Mouse (Mus musculus): Measurements from ENCODE around the gene Catsper3. TPM values are rescaled to one million over a fixed set of nuclear protein-coding genes. Genes with fewer than 3 reads are reported as not detected.

Catsper3 gene
- polyA plus RNA-seq, 1 experiment from 2014 or later: not detected

- no peaks in the 10 kb centered on the region for H3K9me3 ChIP-seq (ENCODE audit: control insufficient read depth, low read length)
- no peak overlapping the region for H3K4me3 ChIP-seq (replicated peaks; ENCODE audit: low read length)
- H3K27ac ChIP-seq (ENCODE audit: low read length): no peak overlapping the region
- no peaks in the 10 kb centered on the region for H3K36me3 ChIP-seq (ENCODE audit: control insufficient read depth, insufficient read depth)
- H3K9ac ChIP-seq (replicated peaks; ENCODE audit: low read depth, low read length): no peak overlapping the region
- H3K27me3 ChIP-seq (replicated peaks; ENCODE audit: control insufficient read depth, insufficient read depth, low read length): peaks cover 66% of the 10 kb centered on the region
- H3K4me2 ChIP-seq (ENCODE audit: low read length): no peak overlapping the region
- ATAC-seq: no peak; the same call in 1 of the 2 replicates
- peaks cover 18% of the 10 kb centered on the region for H3K4me1 ChIP-seq (replicated peaks; ENCODE audit: control insufficient read depth, insufficient read depth, low read length)
- under 1% methylated on average over 48 of the region's 48 CpGs for WGBS
Measured at GRCm38 (mm10) chr13:55830081-55830832, 45.9 kb downstream of the Catsper3 start.

GRCm38 (mm10) chr13:55830833-55831721 lies 46.7 kb downstream of the Catsper3 start:
- 0% methylated on average over 61 of the region's 82 CpGs for WGBS
- H3K27ac ChIP-seq (ENCODE audit: low read length): no peak overlapping the region
- H3K4me1 ChIP-seq (replicated peaks; ENCODE audit: control insufficient read depth, insufficient read depth, low read length): peaks cover 20% of the 10 kb centered on the region
- H3K9ac ChIP-seq (replicated peaks; ENCODE audit: low read depth, low read length): no peak overlapping the region
- no peak overlapping the region for H3K4me2 ChIP-seq (ENCODE audit: low read length)
- H3K36me3 ChIP-seq (ENCODE audit: control insufficient read depth, insufficient read depth): no peaks in the 10 kb centered on the region
- ATAC-seq: no peak
- peaks cover 64% of the 10 kb centered on the region for H3K27me3 ChIP-seq (replicated peaks; ENCODE audit: control insufficient read depth, insufficient read depth, low read length)
- no peaks in the 10 kb centered on the region for H3K9me3 ChIP-seq (ENCODE audit: control insufficient read depth, low read length)
- peak overlapping the region; percentile 13; the same call in 1 of the 2 replicates for H3K4me3 ChIP-seq (replicated peaks; ENCODE audit: low read length)

DNA sequence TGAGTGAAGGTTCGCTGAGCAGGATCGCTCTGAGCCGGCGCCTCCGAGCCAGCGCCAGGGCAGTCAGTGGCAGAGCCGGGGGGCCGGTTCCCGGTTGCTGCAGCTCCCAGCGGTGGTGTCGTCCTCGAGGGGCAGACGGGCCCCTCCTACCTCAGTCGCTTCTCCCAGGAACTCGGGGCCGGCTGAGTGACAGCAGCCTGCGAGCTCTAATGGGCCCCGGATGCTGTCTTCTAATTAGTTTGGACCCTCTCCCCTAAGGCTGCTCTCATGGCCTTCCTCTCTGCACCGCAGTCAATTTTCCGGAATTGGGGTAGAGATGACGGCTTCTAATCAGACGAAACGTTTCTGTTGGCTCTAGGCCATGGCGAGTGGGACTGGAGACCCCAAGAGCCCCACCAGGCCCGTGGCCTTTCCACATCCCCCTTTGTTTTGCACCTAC lies 47.4 kb downstream of the Catsper3 start:
- Histone ChIP-seq H3K27ac (ENCODE audit: low read length) (no peak overlapping the region), H3K36me3 (ENCODE audit: control insufficient read depth, insufficient read depth) (no peaks in the 10 kb centered on the region), H3K4me2 (ENCODE audit: low read length) (no peak overlapping the region), H3K9me3 (ENCODE audit: control insufficient read depth, low read length) (no peaks in the 10 kb centered on the region), H3K4me1 (replicated peaks; ENCODE audit: control insufficient read depth, insufficient read depth, low read length) (peaks cover 19% of the 10 kb centered on the region), H3K9ac (replicated peaks; ENCODE audit: low read depth, low read length) (no peak overlapping the region), H3K27me3 (replicated peaks; ENCODE audit: control insufficient read depth, insufficient read depth, low read length) (peaks cover 68% of the 10 kb centered on the region), H3K4me3 (replicated peaks; ENCODE audit: low read length) (no peak overlapping the region)
- no peak for ATAC-seq
- under 1% methylated on average over 25 of the region's 25 CpGs for whole genome bisulfite sequencing

GRCm38 (mm10) chr13:55832602-55833001 lies 48.2 kb downstream of the Catsper3 start:
- H3K27me3 ChIP-seq (replicated peaks; ENCODE audit: control insufficient read depth, insufficient read depth, low read length): peaks cover 75% of the 10 kb centered on the region

DNA sequence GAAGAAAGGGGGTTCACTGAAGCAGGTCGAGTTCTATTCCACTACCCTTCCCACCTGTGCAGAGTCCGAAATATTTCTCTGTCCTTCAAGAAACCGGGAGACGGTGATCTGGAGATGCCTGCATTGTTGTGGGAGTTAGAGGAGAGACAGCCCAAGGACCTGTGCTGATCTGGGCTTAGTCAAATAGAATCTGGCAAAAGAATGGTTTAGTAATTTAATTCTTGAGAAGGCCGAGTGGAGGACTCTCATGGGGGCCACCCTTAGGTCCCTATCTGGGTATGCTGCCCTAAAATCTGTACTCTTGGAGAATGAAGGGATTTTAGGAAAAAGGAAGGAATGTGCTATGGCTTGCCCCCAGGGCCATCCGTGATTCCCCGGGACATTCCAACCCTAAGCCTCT lies 49.6 kb downstream of the Catsper3 start:
- no peak for ATAC-seq
- 2% methylated on average over 7 of the region's 7 CpGs for WGBS

More at GRCm38 (mm10) chr13:55832602-55833001, 48.2 kb downstream of the Catsper3 start:
- Histone ChIP-seq H3K36me3 (ENCODE audit: control insufficient read depth, insufficient read depth) (no peaks in the 10 kb centered on the region), H3K4me3 (replicated peaks; ENCODE audit: low read length) (no peak overlapping the region), H3K9ac (replicated peaks; ENCODE audit: low read depth, low read length) (no peak overlapping the region), H3K4me2 (ENCODE audit: low read length) (no peak overlapping the region), H3K9me3 (ENCODE audit: control insufficient read depth, low read length) (0 out of 2 replicates have a peak, but pooled peaks cover under 1% of the 10 kb centered on the region), H3K27ac (ENCODE audit: low read length) (no peak overlapping the region), H3K4me1 (replicated peaks; ENCODE audit: control insufficient read depth, insufficient read depth, low read length) (peaks cover 19% of the 10 kb centered on the region)
- WGBS: 50% methylated on average over 1 of the region's 1 CpGs
- no peak for ATAC-seq

GRCm38 (mm10) chr13:55834667-55835066 lies 50.3 kb downstream of the Catsper3 start:
- Histone ChIP-seq H3K9ac (replicated peaks; ENCODE audit: low read depth, low read length) (no peak overlapping the region), H3K27ac (ENCODE audit: low read length) (no peak overlapping the region), H3K27me3 (replicated peaks; ENCODE audit: control insufficient read depth, insufficient read depth, low read length) (peaks cover 82% of the 10 kb centered on the region), H3K36me3 (ENCODE audit: control insufficient read depth, insufficient read depth) (no peaks in the 10 kb centered on the region), H3K4me1 (replicated peaks; ENCODE audit: control insufficient read depth, insufficient read depth, low read length) (peaks cover 19% of the 10 kb centered on the region), H3K4me2 (ENCODE audit: low read length) (no peak overlapping the region), H3K9me3 (ENCODE audit: control insufficient read depth, low read length) (0 out of 2 replicates have a peak, but pooled peaks cover 2% of the 10 kb centered on the region), H3K4me3 (replicated peaks; ENCODE audit: low read length) (no peak overlapping the region)
- ATAC-seq: no peak
- 2% methylated on average over 5 of the region's 5 CpGs for WGBS

More for the DNA sequence above, 49.6 kb downstream of the Catsper3 start:
- Histone ChIP-seq H3K4me2 (ENCODE audit: low read length) (no peak overlapping the region), H3K27ac (ENCODE audit: low read length) (no peak overlapping the region), H3K9ac (replicated peaks; ENCODE audit: low read depth, low read length) (no peak overlapping the region), H3K9me3 (ENCODE audit: control insufficient read depth, low read length) (0 out of 2 replicates have a peak, but pooled peaks cover 2% of the 10 kb centered on the region), H3K27me3 (replicated peaks; ENCODE audit: control insufficient read depth, insufficient read depth, low read length) (peaks cover 80% of the 10 kb centered on the region), H3K4me3 (replicated peaks; ENCODE audit: low read length) (no peak overlapping the region), H3K4me1 (replicated peaks; ENCODE audit: control insufficient read depth, insufficient read depth, low read length) (peaks cover 19% of the 10 kb centered on the region), H3K36me3 (ENCODE audit: control insufficient read depth, insufficient read depth) (no peaks in the 10 kb centered on the region)

GRCm38 (mm10) chr13:55835548-55836097 lies 51.3 kb downstream of the Catsper3 start:
- Histone ChIP-seq H3K9me3 (ENCODE audit: control insufficient read depth, low read length) (0 out of 2 replicates have a peak, but pooled peaks cover 2% of the 10 kb centered on the region), H3K9ac (replicated peaks; ENCODE audit: low read depth, low read length) (no peak overlapping the region), H3K4me2 (ENCODE audit: low read length) (no peak overlapping the region), H3K27ac (ENCODE audit: low read length) (no peak overlapping the region), H3K4me3 (replicated peaks; ENCODE audit: low read length) (no peak overlapping the region), H3K36me3 (ENCODE audit: control insufficient read depth, insufficient read depth) (no peaks in the 10 kb centered on the region), H3K27me3 (replicated peaks; ENCODE audit: control insufficient read depth, insufficient read depth, low read length) (peaks cover 83% of the 10 kb centered on the region), H3K4me1 (replicated peaks; ENCODE audit: control insufficient read depth, insufficient read depth, low read length) (peaks cover 21% of the 10 kb centered on the region)
- under 1% methylated on average over 33 of the region's 33 CpGs for WGBS
- ATAC-seq: peak; percentile 70

DNA sequence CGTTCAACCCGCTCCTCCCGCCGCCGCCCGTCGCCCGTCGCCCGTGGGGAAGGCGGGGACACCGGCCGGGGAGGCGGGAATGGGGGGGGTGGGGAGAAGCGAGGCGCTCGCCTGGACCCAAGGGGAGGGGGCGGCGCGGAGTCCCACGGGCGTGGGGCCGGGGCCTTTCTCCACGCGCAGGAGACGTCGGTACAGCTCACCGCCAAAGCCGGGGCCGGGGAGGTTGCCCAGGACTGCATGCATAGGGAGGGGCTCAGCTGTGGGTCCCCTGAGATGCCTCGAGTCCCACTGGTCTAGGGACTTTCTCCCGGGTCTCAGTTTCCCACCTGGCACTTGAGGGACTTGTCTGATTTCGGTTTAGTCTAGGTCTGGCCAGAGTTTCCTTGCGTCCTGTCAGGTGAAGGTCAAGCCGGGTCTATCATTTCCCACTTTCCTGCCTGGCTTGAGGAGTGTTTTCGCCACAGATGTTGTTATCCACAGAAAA lies 51.8 kb downstream of the Catsper3 start, which contains the start of gene Pitx1:
Pitx1 (minus strand) TSS at position 51 of the 484 bp plus-strand sequence.
- WGBS: 0% methylated on average over 29 of the region's 36 CpGs
- no peak; the same call in 1 of the 2 replicates for ATAC-seq

More for the DNA sequence above, 51.8 kb downstream of the Catsper3 start, which contains the start of gene Pitx1:
- Histone ChIP-seq H3K36me3 (ENCODE audit: control insufficient read depth, insufficient read depth) (no peaks in the 10 kb centered on the region), H3K4me3 (replicated peaks; ENCODE audit: low read length) (no peak within 1 kb of the TSS), H3K27ac (ENCODE audit: low read length) (no peak within 1 kb of the TSS), H3K4me2 (ENCODE audit: low read length) (no peak within 1 kb of the TSS), H3K9me3 (ENCODE audit: control insufficient read depth, low read length) (0 out of 2 replicates have a peak, but pooled peaks cover 2% of the 10 kb centered on the region), H3K9ac (replicated peaks; ENCODE audit: low read depth, low read length) (no peak within 1 kb of the TSS), H3K4me1 (replicated peaks; ENCODE audit: control insufficient read depth, insufficient read depth, low read length) (peaks cover 15% of the 10 kb centered on the region), H3K27me3 (replicated peaks; ENCODE audit: control insufficient read depth, insufficient read depth, low read length) (peaks cover 88% of the 10 kb centered on the region)

All from forebrain, embryonic 16.5 days (tissue).